Mouse (Mus musculus) heart, embryonic 10.5 days (tissue): Measurements from ENCODE around the gene Fsip1. TPM values are rescaled to one million over a fixed set of nuclear protein-coding genes. Genes with fewer than 3 reads are reported as not detected.
"Not testable (repeated sequence)": the region's sequence is repeated elsewhere in the genome, so short reads cannot be mapped to it uniquely, and the experiment has no call there.

Experiments used
- DNase-seq: peaks from one replicate; pipeline ENCODE4 v3.0.0-alpha.2; 2017; ENCODE audit warnings: low spot score
- H3K27ac ChIP-seq: fragments of 300-500 bp; sonication (generic); 2 replicates; pipeline ENCODE4 v1.5.1; 2016; ENCODE audit warnings: mild to moderate bottlenecking
- H3K27me3 ChIP-seq: fragments of 300-500 bp; sonication (generic); 2 replicates; pipeline ENCODE4 v1.6.1; 2016; ENCODE audit warnings: mild to moderate bottlenecking; ENCODE audit not compliant: poor library complexity, insufficient read depth, severe bottlenecking
- H3K36me3 ChIP-seq: fragments of 300-500 bp; sonication (generic); 2 replicates; pipeline ENCODE4 v1.6.1; 2016; ENCODE audit warnings: mild to moderate bottlenecking, moderate library complexity
- H3K4me1 ChIP-seq: fragments of 300-500 bp; sonication (generic); 2 replicates; pipeline ENCODE4 v1.6.1; 2016; ENCODE audit warnings: mild to moderate bottlenecking
- H3K4me3 ChIP-seq: fragments of 300-500 bp; sonication (generic); 2 replicates; pipeline ENCODE4 v1.5.1; 2016; ENCODE audit warnings: mild to moderate bottlenecking, moderate library complexity
- H3K9me3 ChIP-seq: fragments of 300-500 bp; sonication (generic); 2 replicates; pipeline ENCODE4 v1.6.1; 2016; ENCODE audit warnings: mild to moderate bottlenecking, moderate library complexity
- WGBS: fragments of 180-500 bp; shearing (Covaris S2); methylation state at CpG from one replicate; pipeline ENCODE4 v1.1.7; 2016; 5-methylcytosine and 5-hydroxymethylcytosine counted together
- polyA plus RNA-seq: library from polyadenylated mRNA; unstranded; fragments of >200 nt; fragmentation: Nextera tagmentation; extraction: Ambion mirVana; gene quantifications from 2 replicates; pipeline ENCODE4 v1.2.1, GENCODE M21; 2016

The Fsip1 gene
- polyA plus RNA-seq, 1 experiment from 2014 or later: 0.59 TPM

GRCm38 (mm10) chr2:118160547-118160946 is 96.2 kb downstream of the Fsip1 start:
- peak overlapping the region; percentile 29; the same call in 1 of the 2 replicates for H3K27ac ChIP-seq
- DNase-seq: no peak
- no peaks in the 10 kb centered on the region for H3K27me3 ChIP-seq
- H3K4me3 ChIP-seq: no peak overlapping the region
- H3K4me1 ChIP-seq: peaks cover 22% of the 10 kb centered on the region
- no peaks in the 10 kb centered on the region for H3K9me3 ChIP-seq
- no peaks in the 10 kb centered on the region for H3K36me3 ChIP-seq
- 30% methylated on average over 6 of the region's 6 CpGs for WGBS

GRCm38 (mm10) chr2:118159126-118159525 is 97.6 kb downstream of the Fsip1 start:
- peaks cover 22% of the 10 kb centered on the region for H3K4me1 ChIP-seq

GRCm38 (mm10) chr2:118158095-118158494 is 98.7 kb downstream of the Fsip1 start:
- 86% methylated on average over 3 of the region's 3 CpGs for WGBS
- Histone ChIP-seq H3K27ac (no peak overlapping the region), H3K4me3 (no peak overlapping the region), H3K27me3 (no peaks in the 10 kb centered on the region), H3K36me3 (no peaks in the 10 kb centered on the region), H3K9me3 (no peaks in the 10 kb centered on the region), H3K4me1 (peaks cover 22% of the 10 kb centered on the region)
- no peak for DNase-seq

More at GRCm38 (mm10) chr2:118159126-118159525, 97.6 kb downstream of the Fsip1 start:
- Histone ChIP-seq H3K9me3 (no peaks in the 10 kb centered on the region), H3K36me3 (no peaks in the 10 kb centered on the region), H3K27ac (no peak overlapping the region), H3K27me3 (no peaks in the 10 kb centered on the region), H3K4me3 (no peak overlapping the region)
- 61% methylated on average over 6 of the region's 6 CpGs for WGBS
- no peak for DNase-seq

GRCm38 (mm10) chr2:118149855-118150563 is 106.8 kb downstream of the Fsip1 start:
- no peaks in the 10 kb centered on the region for H3K36me3 ChIP-seq
- no peak overlapping the region for H3K4me3 ChIP-seq
- H3K27ac ChIP-seq: no peak overlapping the region
- WGBS: 73% methylated on average over 12 of the region's 12 CpGs
- peaks cover 25% of the 10 kb centered on the region for H3K4me1 ChIP-seq
- H3K27me3 ChIP-seq: no peaks in the 10 kb centered on the region
- no peaks in the 10 kb centered on the region for H3K9me3 ChIP-seq
- no peak for DNase-seq

- DNase-seq: no peak
These were observed 108.2 kb downstream of the Fsip1 start for GRCm38 (mm10) chr2:118148321-118149142.

GRCm38 (mm10) chr2:118147749-118148148 is 109.0 kb downstream of the Fsip1 start:
- not testable (repeated sequence) for H3K9me3 ChIP-seq, DNase-seq, H3K4me3 ChIP-seq, H3K27ac ChIP-seq, H3K27me3 ChIP-seq, H3K36me3 ChIP-seq
- WGBS: 41% methylated on average over 3 of the region's 3 CpGs
- H3K4me1 ChIP-seq: peaks cover 25% of the 10 kb centered on the region

More at GRCm38 (mm10) chr2:118148321-118149142, 108.2 kb downstream of the Fsip1 start:
- no peaks in the 10 kb centered on the region for H3K9me3 ChIP-seq
- no peaks in the 10 kb centered on the region for H3K36me3 ChIP-seq
- H3K27ac ChIP-seq: no peak overlapping the region
- H3K4me3 ChIP-seq: no peak overlapping the region
- H3K4me1 ChIP-seq: peaks cover 25% of the 10 kb centered on the region
- WGBS: 69% methylated on average over 4 of the region's 4 CpGs
- H3K27me3 ChIP-seq: no peaks in the 10 kb centered on the region

GRCm38 (mm10) chr2:118141651-118142050 is 115.1 kb downstream of the Fsip1 start:
- Histone ChIP-seq H3K27me3 (no peaks in the 10 kb centered on the region), H3K4me3 (no peak overlapping the region), H3K9me3 (no peaks in the 10 kb centered on the region), H3K4me1 (no peaks in the 10 kb centered on the region), H3K36me3 (no peaks in the 10 kb centered on the region), H3K27ac (no peak overlapping the region)
- DNase-seq: peak; percentile 61
- WGBS: 85% methylated on average over 10 of the region's 10 CpGs

- H3K27ac ChIP-seq: no peak overlapping the region
- no peaks in the 10 kb centered on the region for H3K4me1 ChIP-seq
- H3K9me3 ChIP-seq: no peaks in the 10 kb centered on the region
- 84% methylated on average over 6 of the region's 6 CpGs for WGBS
- H3K27me3 ChIP-seq: 0 out of 2 replicates have a peak, but pooled peaks cover 4% of the 10 kb centered on the region
- H3K4me3 ChIP-seq: no peak overlapping the region
- peak; percentile 13 for DNase-seq
- H3K36me3 ChIP-seq: no peaks in the 10 kb centered on the region
These were observed 117.5 kb downstream of the Fsip1 start for GRCm38 (mm10) chr2:118139261-118139660.

- DNase-seq: peak; percentile 63
- Histone ChIP-seq H3K9me3 (no peaks in the 10 kb centered on the region), H3K4me3 (no peak overlapping the region), H3K4me1 (no peaks in the 10 kb centered on the region), H3K36me3 (no peaks in the 10 kb centered on the region), H3K27me3 (0 out of 2 replicates have a peak, but pooled peaks cover 4% of the 10 kb centered on the region), H3K27ac (no peak overlapping the region)
- WGBS: 84% methylated on average over 2 of the region's 2 CpGs
These were observed 119.0 kb downstream of the Fsip1 start for GRCm38 (mm10) chr2:118137776-118138175.

- no peak overlapping the region for H3K4me3 ChIP-seq
- no peaks in the 10 kb centered on the region for H3K36me3 ChIP-seq
- whole genome bisulfite sequencing: 86% methylated on average over 9 of the region's 9 CpGs
- no peak overlapping the region for H3K27ac ChIP-seq
- no peaks in the 10 kb centered on the region for H3K9me3 ChIP-seq
- H3K4me1 ChIP-seq: no peaks in the 10 kb centered on the region
- 0 out of 2 replicates have a peak, but pooled peaks cover 4% of the 10 kb centered on the region for H3K27me3 ChIP-seq
- DNase-seq: peak; percentile 67
These were observed 119.7 kb downstream of the Fsip1 start for GRCm38 (mm10) chr2:118137071-118137470.

- Histone ChIP-seq H3K9me3 (no peaks in the 10 kb centered on the region), H3K4me1 (no peaks in the 10 kb centered on the region), H3K36me3 (peaks cover 19% of the 10 kb centered on the region), H3K27ac (no peak overlapping the region), H3K4me3 (no peak overlapping the region), H3K27me3 (no peaks in the 10 kb centered on the region)
- DNase-seq: no peak
- 73% methylated on average over 3 of the region's 3 CpGs for WGBS
These were observed 128.5 kb downstream of the Fsip1 start for GRCm38 (mm10) chr2:118128313-118128712.

GRCm38 (mm10) chr2:118127516-118128288 is 129.1 kb downstream of the Fsip1 start:
- no peak for DNase-seq
- Histone ChIP-seq H3K36me3 (peaks cover 24% of the 10 kb centered on the region), H3K4me1 (no peaks in the 10 kb centered on the region), H3K9me3 (no peaks in the 10 kb centered on the region), H3K27ac (no peak overlapping the region), H3K4me3 (no peak overlapping the region), H3K27me3 (no peaks in the 10 kb centered on the region)
- WGBS: 83% methylated on average over 5 of the region's 5 CpGs
